Mouse (Mus musculus): ENCODE data around the gene Duox2. TPM values are rescaled to one million over a fixed set of nuclear protein-coding genes. Genes with fewer than 3 reads are reported as not detected.
A peak's percentile ranks its signal among the peaks of the same experiment; 100 is the strongest.

Duox2 gene
- polyA plus RNA-seq, 1 experiment = 0.20 TPM

- H3K79me2 ChIP-seq (ENCODE audit: control insufficient read depth, insufficient read depth) = no peaks in the 10 kb centered on the region
- no peaks in the 10 kb centered on the region for H3K27me3 ChIP-seq (ENCODE audit: control insufficient read depth, insufficient read depth, insufficient read length)
- no peaks in the 10 kb centered on the region for H3K36me3 ChIP-seq (ENCODE audit: control insufficient read depth, insufficient read depth)
- H3K4me3 ChIP-seq (ENCODE audit: insufficient read depth, poor library complexity, severe bottlenecking) = no peak overlapping the region
- no peaks in the 10 kb centered on the region for H3K79me3 ChIP-seq (ENCODE audit: low read depth)
- TF ChIP-seq FOSL1 (IDR thresholded peaks at IDR 0.05; ENCODE audit: insufficient read depth, low read length, poor library complexity, severe bottlenecking) = peak; percentile 71
- no peak for TF ChIP-seq CEBPB (IDR thresholded peaks at IDR 0.05; ENCODE audit: low read depth)
- peak; percentile 79 for TF ChIP-seq MYOD1 (IDR thresholded peaks at IDR 0.05; ENCODE audit: control insufficient read depth, insufficient read length, low read depth)
- no peak for TF ChIP-seq CTCF (IDR thresholded peaks at IDR 0.05; ENCODE audit: control insufficient read depth, insufficient read depth, insufficient read length)
- H3ac ChIP-seq (ENCODE audit: control insufficient read depth, insufficient read length, low read depth) = no peak overlapping the region
Measured at GRCm38 (mm10) chr2:122306184-122306583, 7.9 kb upstream of the Duox2 start.

GRCm38 (mm10) chr2:122305097-122305892 is 7.0 kb upstream of the Duox2 start:
- Histone ChIP-seq H3K4me3 (ENCODE audit: insufficient read depth, poor library complexity, severe bottlenecking) (no peak overlapping the region), H3K36me3 (ENCODE audit: control insufficient read depth, insufficient read depth) (no peaks in the 10 kb centered on the region), H3ac (ENCODE audit: control insufficient read depth, insufficient read length, low read depth) (no peak overlapping the region), H3K27me3 (ENCODE audit: control insufficient read depth, insufficient read depth, insufficient read length) (no peaks in the 10 kb centered on the region), H3K79me3 (ENCODE audit: low read depth) (no peaks in the 10 kb centered on the region), H3K79me2 (ENCODE audit: control insufficient read depth, insufficient read depth) (no peaks in the 10 kb centered on the region)
- TF ChIP-seq CTCF (IDR thresholded peaks at IDR 0.05; ENCODE audit: control insufficient read depth, insufficient read depth, insufficient read length) (no peak), MYOD1 (IDR thresholded peaks at IDR 0.05; ENCODE audit: control insufficient read depth, insufficient read length, low read depth) (peak; percentile 60), USF1 (IDR thresholded peaks at IDR 0.05; ENCODE audit: low read depth) (no peak), FOSL1 (IDR thresholded peaks at IDR 0.05; ENCODE audit: insufficient read depth, low read length, poor library complexity, severe bottlenecking) (no peak)

- Histone ChIP-seq H3K27me3 (ENCODE audit: control insufficient read depth, insufficient read depth, insufficient read length) (no peaks in the 10 kb centered on the region), H3K36me3 (ENCODE audit: control insufficient read depth, insufficient read depth) (no peaks in the 10 kb centered on the region)
- no peak for TF ChIP-seq MAX (IDR thresholded peaks at IDR 0.05)
- TF ChIP-seq FOSL1 (IDR thresholded peaks at IDR 0.05; ENCODE audit: insufficient read depth, low read length, poor library complexity, severe bottlenecking) = no peak
- TF ChIP-seq CEBPB (IDR thresholded peaks at IDR 0.05; ENCODE audit: low read depth) = no peak
- no peak for TF ChIP-seq USF1 (IDR thresholded peaks at IDR 0.05; ENCODE audit: low read depth)
- no peak for TF ChIP-seq CTCF (IDR thresholded peaks at IDR 0.05; ENCODE audit: control insufficient read depth, insufficient read depth, insufficient read length)
- peak; percentile 15 for TF ChIP-seq MYOD1 (IDR thresholded peaks at IDR 0.05; ENCODE audit: control insufficient read depth, insufficient read length, low read depth)
Measured at GRCm38 (mm10) chr2:122304544-122304943, 6.3 kb upstream of the Duox2 start.

GRCm38 (mm10) chr2:122302574-122303241 is 4.5 kb upstream of the Duox2 start:
- TF ChIP-seq CEBPB (IDR thresholded peaks at IDR 0.05; ENCODE audit: low read depth) (no peak), CTCF (IDR thresholded peaks at IDR 0.05; ENCODE audit: control insufficient read depth, insufficient read depth, insufficient read length) (peak; percentile 40)
- Histone ChIP-seq H3K4me3 (ENCODE audit: insufficient read depth, poor library complexity, severe bottlenecking) (no peak overlapping the region), H3K79me2 (ENCODE audit: control insufficient read depth, insufficient read depth) (no peaks in the 10 kb centered on the region), H3K79me3 (ENCODE audit: low read depth) (no peaks in the 10 kb centered on the region), H3ac (ENCODE audit: control insufficient read depth, insufficient read length, low read depth) (no peak overlapping the region), H3K27me3 (ENCODE audit: control insufficient read depth, insufficient read depth, insufficient read length) (no peaks in the 10 kb centered on the region), H3K36me3 (ENCODE audit: control insufficient read depth, insufficient read depth) (no peaks in the 10 kb centered on the region)

More at GRCm38 (mm10) chr2:122304544-122304943, 6.3 kb upstream of the Duox2 start:
- no peaks in the 10 kb centered on the region for H3K79me3 ChIP-seq (ENCODE audit: low read depth)
- no peak overlapping the region for H3ac ChIP-seq (ENCODE audit: control insufficient read depth, insufficient read length, low read depth)
- H3K79me2 ChIP-seq (ENCODE audit: control insufficient read depth, insufficient read depth) = no peaks in the 10 kb centered on the region
- no peak overlapping the region for H3K4me3 ChIP-seq (ENCODE audit: insufficient read depth, poor library complexity, severe bottlenecking)

GRCm38 (mm10) chr2:122301921-122302573 is 3.8 kb upstream of the Duox2 start:
- Histone ChIP-seq H3K79me3 (ENCODE audit: low read depth) (no peaks in the 10 kb centered on the region), H3K36me3 (ENCODE audit: control insufficient read depth, insufficient read depth) (no peaks in the 10 kb centered on the region), H3K79me2 (ENCODE audit: control insufficient read depth, insufficient read depth) (no peaks in the 10 kb centered on the region), H3K4me3 (ENCODE audit: insufficient read depth, poor library complexity, severe bottlenecking) (no peak overlapping the region), H3ac (ENCODE audit: control insufficient read depth, insufficient read length, low read depth) (no peak overlapping the region), H3K27me3 (ENCODE audit: control insufficient read depth, insufficient read depth, insufficient read length) (peaks cover 5% of the 10 kb centered on the region)
- no peak for TF ChIP-seq FOSL1 (IDR thresholded peaks at IDR 0.05; ENCODE audit: insufficient read depth, low read length, poor library complexity, severe bottlenecking)
- TF ChIP-seq MYOG (IDR thresholded peaks at IDR 0.05; ENCODE audit: control insufficient read depth, extremely low read depth, insufficient read length) = no peak
- TF ChIP-seq MYOD1 (IDR thresholded peaks at IDR 0.05; ENCODE audit: control insufficient read depth, insufficient read length, low read depth) = no peak
- TF ChIP-seq CEBPB (IDR thresholded peaks at IDR 0.05; ENCODE audit: low read depth) = no peak
- TF ChIP-seq USF1 (IDR thresholded peaks at IDR 0.05; ENCODE audit: low read depth) = no peak
- no peak for TF ChIP-seq CTCF (IDR thresholded peaks at IDR 0.05; ENCODE audit: control insufficient read depth, insufficient read depth, insufficient read length)
- no peak for TF ChIP-seq MAX (IDR thresholded peaks at IDR 0.05)

Measured in C2C12 (cell line).